Mouse (Mus musculus) E14TG2a.4 (cell line): ENCODE results near the gene Gm38392.

Experiments
- CTCF ChIP-seq: conservative IDR thresholded peaks from 2 replicates; pipeline ENCODE4 v1.5.1; 2014; ENCODE audit warnings: low read length
- NANOG ChIP-seq: IDR thresholded peaks from 2 replicates; pipeline ENCODE4 v1.6.1; 2014; ENCODE audit warnings: borderline replicate concordance, low read length, mixed read lengths

GRCm38 (mm10) chr3:88239446-88239845 is 47.6 kb downstream of the Gm38392 start:
- TF ChIP-seq CTCF (no peak), NANOG (no peak)
